Mouse (Mus musculus) intestine, postnatal 0 days (tissue): Measurements from ENCODE around the gene Pstk. TPM values are rescaled to one million over a fixed set of nuclear protein-coding genes. Genes with fewer than 3 reads are reported as not detected.
A peak's percentile ranks its signal among the peaks of the same experiment; 100 is the strongest.

Experiments used
- ATAC-seq: fragments of 200-750 bp; cut with Nextera tagmentation; 2 replicates; pipeline ENCODE4 v1.8.0; 2017; ENCODE audit warnings: mild to moderate bottlenecking, moderate TSS enrichment, moderate library complexity
- H3K27ac ChIP-seq: fragments of 300-500 bp; sonication (generic); 2 replicates; pipeline ENCODE4 v1.5.1; 2014; ENCODE audit warnings: mild to moderate bottlenecking, low read depth, low read length, moderate library complexity
- H3K27me3 ChIP-seq: fragments of 300-500 bp; sonication (generic); replicated peaks from 2 replicates; pipeline ENCODE4 v1.6.1; 2014; ENCODE audit warnings: low read length, mixed read lengths; ENCODE audit not compliant: control insufficient read depth, insufficient read depth
- H3K36me3 ChIP-seq: fragments of 300-500 bp; sonication (generic); 2 replicates; pipeline ENCODE4 v1.6.1; 2014; ENCODE audit warnings: mild to moderate bottlenecking, moderate library complexity; ENCODE audit not compliant: control insufficient read depth, insufficient read depth
- H3K4me1 ChIP-seq: fragments of 300-500 bp; sonication (generic); replicated peaks from 2 replicates; pipeline ENCODE4 v1.6.1; 2014; ENCODE audit warnings: antibody characterized with exemption, low read length, mixed read lengths; ENCODE audit not compliant: control insufficient read depth, insufficient read depth
- H3K4me2 ChIP-seq: fragments of 300-500 bp; sonication (generic); replicated peaks from 2 replicates; pipeline ENCODE4 v1.6.1; 2014; ENCODE audit warnings: low read depth, mild to moderate bottlenecking, moderate library complexity
- H3K4me3 ChIP-seq: fragments of 300-500 bp; sonication (generic); 2 replicates; pipeline ENCODE4 v1.5.1; 2014; ENCODE audit warnings: low read depth, low read length
- H3K9ac ChIP-seq: fragments of 300-500 bp; sonication (generic); 2 replicates; pipeline ENCODE4 v1.6.1; 2014; ENCODE audit warnings: mild to moderate bottlenecking, low read depth, low read length
- H3K9me3 ChIP-seq: fragments of 300-500 bp; sonication (generic); 2 replicates; pipeline ENCODE4 v1.6.1; 2016; ENCODE audit warnings: mixed run types; ENCODE audit not compliant: control insufficient read depth
- CTCF ChIP-seq: sonication (generic); IDR thresholded peaks from 2 replicates; pipeline ENCODE4 v1.5.1; 2016; ENCODE audit warnings: low read depth, mild to moderate bottlenecking, control low read depth, antibody characterized with exemption, moderate library complexity
- WGBS: fragments of 180-500 bp; shearing (Covaris S2); extraction: QIAGEN DNeasy Blood & Tissue Kit; methylation state at CpG from one replicate; pipeline ENCODE4 v1.1.7; 2014; 5-methylcytosine and 5-hydroxymethylcytosine counted together
- polyA plus RNA-seq: library from polyadenylated mRNA; unstranded; fragments of >200 nt; fragmentation: Nextera tagmentation; extraction: Ambion mirVana; gene quantifications from 2 replicates; pipeline ENCODE4 v1.2.1, GENCODE M21; 2015

Gene Pstk
- polyA plus RNA-seq, 1 experiment from 2014 or later: 37.1 TPM

DNA sequence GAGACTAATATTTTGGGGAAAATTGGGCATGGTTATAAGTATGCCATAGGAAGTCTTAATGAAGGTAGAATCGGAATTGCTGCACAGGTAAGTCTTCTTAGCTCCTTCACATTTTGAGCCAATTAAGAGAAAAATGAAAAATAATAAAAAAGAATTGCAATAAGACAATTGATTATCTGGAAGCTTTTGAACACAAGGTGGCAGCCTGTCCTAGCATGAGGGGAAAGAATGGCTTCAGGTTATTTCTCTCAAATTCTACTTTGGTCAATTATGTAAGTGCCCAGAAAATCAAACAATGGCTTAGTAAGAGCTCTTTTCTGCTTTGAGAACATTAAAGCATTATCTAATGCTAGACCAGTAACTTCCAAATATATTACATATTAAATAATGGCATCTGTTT, 63.3 kb downstream of the Pstk start:
- H3K4me1 ChIP-seq: no peaks in the 10 kb centered on the region
- H3K27me3 ChIP-seq: no peaks in the 10 kb centered on the region
- H3K9ac ChIP-seq: no peak overlapping the region
- H3K36me3 ChIP-seq: peaks cover 10% of the 10 kb centered on the region
- peak; percentile 24; the same call in 1 of the 2 replicates for TF ChIP-seq CTCF
- no peak overlapping the region for H3K4me2 ChIP-seq
- H3K27ac ChIP-seq: no peak overlapping the region
- no peaks in the 10 kb centered on the region for H3K9me3 ChIP-seq
- no peak overlapping the region for H3K4me3 ChIP-seq
- ATAC-seq: no peak
- 90% methylated on average over 1 of the region's 1 CpGs for WGBS

GRCm38 (mm10) chr7:131437051-131437450, 66.1 kb downstream of the Pstk start:
- no peak overlapping the region for H3K4me3 ChIP-seq
- WGBS: 40% methylated on average over 3 of the region's 3 CpGs
- peak; percentile 69 for ATAC-seq

More at GRCm38 (mm10) chr7:131437051-131437450, 66.1 kb downstream of the Pstk start:
- Histone ChIP-seq H3K27ac (no peak overlapping the region), H3K36me3 (peaks cover 3% of the 10 kb centered on the region; the same call in 1 of the 2 replicates), H3K9ac (no peak overlapping the region), H3K4me2 (no peak overlapping the region), H3K4me1 (no peaks in the 10 kb centered on the region), H3K27me3 (no peaks in the 10 kb centered on the region), H3K9me3 (no peaks in the 10 kb centered on the region)
- no peak for TF ChIP-seq CTCF

Other genes with a start within 250 kb of the Pstk start
- not detected in 2 replicates for gene 4933402N03Rik, start 224.8 kb upstream of the Pstk start, polyA plus RNA-seq
- not detected in 2 replicates for gene 5430419D17Rik, start 196.7 kb upstream of the Pstk start, polyA plus RNA-seq
- 0.05 TPM in 1 of 2 replicates, not detected in the other for gene Cuzd1, start 48.8 kb upstream of the Pstk start, polyA plus RNA-seq
- not detected in 2 replicates for gene Fam24b, start 41.6 kb upstream of the Pstk start, polyA plus RNA-seq
- not detected in 2 replicates for gene Fam24a, start 37.3 kb upstream of the Pstk start, polyA plus RNA-seq
- 8.0 and 11.0 TPM in 2 replicates for gene 2310057M21Rik, start 8.4 kb upstream of the Pstk start, polyA plus RNA-seq
- 5.6 and 5.9 TPM in 2 replicates for gene Ikzf5, start 39.4 kb downstream of the Pstk start, polyA plus RNA-seq
- 23.1 and 23.6 TPM in 2 replicates for gene Acadsb, start 39.5 kb downstream of the Pstk start, polyA plus RNA-seq
- 0.91 and 1.4 TPM in 2 replicates for gene Hmx3, start 171.7 kb downstream of the Pstk start, polyA plus RNA-seq
- gene Hmx2, start 177.6 kb downstream of the Pstk start, polyA plus RNA-seq: 0.55 and 0.56 TPM in 2 replicates
- 72.3 and 74.7 TPM in 2 replicates for gene Bub3, start 189.1 kb downstream of the Pstk start, polyA plus RNA-seq